Mouse (Mus musculus): ENCODE data around the gene Vmn1r16.
"Not testable (repeated sequence)": the region's sequence is repeated elsewhere in the genome, so short reads cannot be mapped to it uniquely, and the experiment has no call there.

The Vmn1r16 gene

DNA sequence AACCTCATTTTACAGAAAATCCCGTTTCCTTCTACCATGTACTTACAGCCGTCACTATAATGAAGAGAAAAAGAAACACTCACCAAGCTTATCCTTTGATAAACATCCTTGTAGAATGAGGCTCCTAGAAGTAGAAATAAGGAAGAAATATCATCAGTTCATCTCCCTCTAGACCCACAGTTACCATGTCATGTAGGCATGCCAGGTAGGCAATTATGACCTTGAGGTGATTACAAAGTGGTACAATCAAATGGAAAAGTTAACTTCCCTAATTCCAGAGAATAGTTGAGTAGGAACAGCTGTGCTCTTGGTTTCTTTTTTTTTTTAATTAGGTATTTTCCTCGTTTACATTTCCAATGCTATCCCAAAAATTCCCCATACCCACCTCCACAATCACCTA, at the start of gene Vmn1r16:
Gene Vmn1r16 (minus strand): TSS at position 101 of the 400 bp plus-strand sequence.
- no peak for DNase-seq (ENCODE audit: low spot score in 2 of 2)

- DNase-seq (ENCODE audit: low spot score in 2 of 2) = no peak
Measured at GRCm38 (mm10) chr6:57367496-57367895, 38.2 kb upstream of the Vmn1r16 start.

GRCm38 (mm10) chr6:57365866-57366265, 36.6 kb upstream of the Vmn1r16 start:
- DNase-seq (ENCODE audit: low spot score in 2 of 2) = not testable (repeated sequence)

GRCm38 (mm10) chr6:57363627-57364026, 34.3 kb upstream of the Vmn1r16 start, which contains the start of gene Vmn1r17:
TSS of gene Vmn1r17 (minus strand) at chr6:57363727.
- no peak for DNase-seq (ENCODE audit: low spot score in 2 of 2)

DNA sequence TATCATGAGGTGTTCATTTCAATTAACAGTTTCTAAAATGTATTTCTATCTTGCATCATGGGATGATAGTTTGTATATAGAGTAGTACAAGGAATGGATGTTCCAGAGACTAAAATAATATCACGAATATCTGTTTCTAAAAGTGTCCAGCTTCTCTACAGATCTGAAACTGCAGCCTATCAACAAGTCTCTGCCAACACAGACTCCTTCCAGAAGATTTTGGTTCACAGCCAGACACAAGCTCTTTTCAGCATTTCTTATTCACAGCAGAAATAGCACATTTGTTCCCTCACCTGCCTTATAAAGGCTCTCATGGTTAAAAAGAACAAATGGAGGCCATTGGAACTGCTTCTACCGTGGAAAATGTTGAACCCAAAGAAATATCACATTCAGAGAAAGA, 27.6 kb upstream of the Vmn1r16 start:
- DNase-seq (ENCODE audit: low spot score in 2 of 2) = no peak

- DNase-seq (ENCODE audit: low spot score in 2 of 2) = no peak
Measured at GRCm38 (mm10) chr6:57326176-57326575, 3.1 kb downstream of the Vmn1r16 start.

DNA sequence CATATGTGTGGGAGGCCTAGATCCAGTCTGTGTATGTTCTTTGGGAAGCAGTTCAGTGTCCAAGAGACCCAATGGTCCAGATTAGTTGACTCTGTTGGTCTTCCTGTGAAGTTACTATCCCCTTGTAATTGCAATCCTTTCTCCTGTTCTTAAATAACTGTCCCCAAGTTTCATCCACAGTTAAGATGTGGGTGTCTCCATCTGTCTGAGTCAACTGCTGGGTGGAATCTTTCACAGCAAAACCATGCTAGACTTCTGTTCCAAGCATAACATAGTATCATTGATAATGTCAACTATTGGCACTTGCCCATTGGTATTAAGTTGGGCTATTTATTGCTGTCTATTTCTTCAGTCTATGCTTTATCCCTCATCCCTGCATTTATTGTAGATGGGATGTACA, 50.3 kb downstream of the Vmn1r16 start:
- no peak for DNase-seq (ENCODE audit: low spot score in 2 of 2)

- DNase-seq (ENCODE audit: low spot score in 2 of 2) = no peak
Measured at GRCm38 (mm10) chr6:57272517-57272916, 56.8 kb downstream of the Vmn1r16 start.

GRCm38 (mm10) chr6:57271881-57272280, 57.4 kb downstream of the Vmn1r16 start:
- no peak for DNase-seq (ENCODE audit: low spot score in 2 of 2)

Data from spleen, postnatal 36 days (tissue).